7 mouse cellular contexts compared by ENCODE assay signal in the genomic region with DNA sequence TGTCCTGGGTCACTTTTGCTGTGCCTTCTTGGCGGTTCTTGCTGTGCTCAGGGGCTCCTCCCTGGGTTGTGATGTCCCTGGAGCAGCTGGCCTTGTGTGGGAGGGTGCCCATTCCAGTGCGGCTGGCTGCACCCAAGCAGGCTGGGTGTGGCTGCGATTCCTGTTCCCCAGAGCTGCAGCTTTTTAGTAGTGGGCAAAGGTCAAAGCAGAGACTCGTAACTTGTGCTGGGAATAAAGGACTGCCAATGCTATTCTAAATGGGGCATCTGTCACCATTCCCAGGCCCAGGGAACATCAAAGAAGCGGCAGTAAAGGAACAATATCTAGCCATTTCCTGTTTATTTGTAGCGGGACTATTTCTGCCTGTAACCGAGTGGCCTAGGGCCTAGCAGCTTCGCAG.
DNase-seq lines count a peak whose midpoint lies in the region; ATAC-seq and TF ChIP-seq lines count a peak whose summit lies in the region.

No protein-coding gene starts in this region.

- TF ChIP-seq EP300 in heart, postnatal 0 days (IDR thresholded peaks at IDR 0.05; ENCODE audit: low read depth) = no peak

- no peaks in the 10 kb centered on the region for H3K27me3 ChIP-seq in heart, postnatal 0 days (ENCODE audit: control insufficient read depth, insufficient read depth, low read length)
- H3K27me3 ChIP-seq in neural tube, embryonic 13.5 days = no peaks in the 10 kb centered on the region

- ATAC-seq in heart, postnatal 0 days (ENCODE audit: insufficient read depth, low read depth) = no peak
- ATAC-seq in neural tube, embryonic 13.5 days (ENCODE audit: low read depth) = peak; percentile 38; the same call in 1 of the 2 replicates

- H3K4me1 ChIP-seq in heart, postnatal 0 days (ENCODE audit: control insufficient read depth, insufficient read depth) = no peaks in the 10 kb centered on the region; the same call in 1 of the 2 replicates
- H3K4me1 ChIP-seq in neural tube, embryonic 13.5 days (replicated peaks) = peaks cover 25% of the 10 kb centered on the region

- no peaks in the 10 kb centered on the region for H3K9me3 ChIP-seq in heart, postnatal 0 days (replicated peaks; ENCODE audit: control insufficient read depth, low read length)
- H3K9me3 ChIP-seq in neural tube, embryonic 13.5 days = no peaks in the 10 kb centered on the region

- no peak overlapping the region for H3K9ac ChIP-seq in heart, postnatal 0 days (replicated peaks; ENCODE audit: low read depth, low read length)
- no peak overlapping the region for H3K9ac ChIP-seq in neural tube, embryonic 13.5 days

- no peaks in the 10 kb centered on the region for H3K36me3 ChIP-seq in heart, postnatal 0 days (replicated peaks; ENCODE audit: control insufficient read depth, insufficient read depth, low read length)
- H3K36me3 ChIP-seq in neural tube, embryonic 13.5 days = no peaks in the 10 kb centered on the region

- 37% methylated on average over 8 of the region's 8 CpGs for WGBS in heart, postnatal 0 days
- 14% methylated on average over 8 of the region's 8 CpGs for WGBS in large intestine, adult 2 months
- WGBS in neural tube, embryonic 13.5 days = 5% methylated on average over 8 of the region's 8 CpGs

- H3K4me3 ChIP-seq in heart, postnatal 0 days (ENCODE audit: low read depth, low read length) = no peak overlapping the region
- no peak overlapping the region for H3K4me3 ChIP-seq in neural tube, embryonic 13.5 days

- no peak for TF ChIP-seq CTCF in heart, postnatal 0 days (IDR thresholded peaks at IDR 0.05; ENCODE audit: low read depth)

- peak; percentile 72 for DNase-seq in Muller cell, postnatal 12 days (ENCODE audit: inconsistent ontology term)
- peak; percentile 40 for DNase-seq in adrenal gland, postnatal 14 days
- DNase-seq in heart, postnatal 0 days (ENCODE audit: low spot score) = no peak
- DNase-seq in large intestine, adult 2 months (ENCODE audit: low read depth, low spot score) = peak; percentile 92
- DNase-seq in cerebellum, adult 9-11 months = no peak
- no peak for DNase-seq in left cerebral cortex, adult 8-10 months (ENCODE audit: low spot score in 2 of 2)

- peak overlapping the region; percentile 60 for H3K27ac ChIP-seq in heart, postnatal 0 days (ENCODE audit: low read depth)
- H3K27ac ChIP-seq in neural tube, embryonic 13.5 days (replicated peaks) = peak overlapping the region; percentile 39

- H3K4me2 ChIP-seq in heart, postnatal 0 days (ENCODE audit: low read depth, low read length) = no peak overlapping the region
- no peak overlapping the region for H3K4me2 ChIP-seq in neural tube, embryonic 13.5 days

Comparison
In these comparisons a context has a peak if more than half of its experiments do, and no peak if none do; other contexts are left out.
1. DNase-seq: peak in Muller cell, postnatal 12 days (single experiment), adrenal gland, postnatal 14 days (single experiment) and large intestine, adult 2 months (single experiment); none in heart, postnatal 0 days (single experiment), cerebellum, adult 9-11 months (single experiment) and left cerebral cortex, adult 8-10 months (0 of 2).